Mouse (Mus musculus): ENCODE data around the gene Lsm6. TPM values are rescaled to one million over a fixed set of nuclear protein-coding genes. Genes with fewer than 3 reads are reported as not detected.
A peak's percentile ranks its signal among the peaks of the same experiment; 100 is the strongest.
"Not testable (repeated sequence)": the region's sequence is repeated elsewhere in the genome, so short reads cannot be mapped to it uniquely, and the experiment has no call there.

Lsm6 gene
- total RNA-seq (2021) = 10 to 100 TPM; 66.3 to 92.3 TPM
- long read RNA-seq, experiment 1, transcript Lsm6-204 (3 exons, 541 nt) = major isoform, 28 of 173 reads
- long read RNA-seq, experiment 1, transcript Lsm6-201 (4 exons, 2,107 nt) = minor isoform, 19 of 173 reads
- long read RNA-seq, experiment 1, transcript Lsm6-203 (5 exons, 3,792 nt) = minor isoform, 21 of 173 reads
- long read RNA-seq, experiment 1, partial matches to known transcripts = 1 of 173 reads
- long read RNA-seq, experiment 1, other reads (novel, unspliced or antisense) = 104 of 173 reads
- long read RNA-seq, experiment 2, transcript Lsm6-201 (4 exons, 2,107 nt) = minor isoform, 21 of 287 reads
- long read RNA-seq, experiment 2, transcript Lsm6-204 (3 exons, 541 nt) = major isoform, 51 of 287 reads
- long read RNA-seq, experiment 2, transcript Lsm6-203 (5 exons, 3,792 nt) = minor isoform, 36 of 287 reads
- long read RNA-seq, experiment 2, partial matches to known transcripts = 1 of 287 reads
- long read RNA-seq, experiment 2, other reads (novel, unspliced or antisense) = 178 of 287 reads

GRCm38 (mm10) chr8:78820673-78821310, at the start of gene Lsm6:
Gene Lsm6 (minus strand): TSS chr8:78821140.
- intact Hi-C loops (cut with DNase I) = loop anchor here (10.0 kb wide), 1 partner anchor 464 kb away; no protein-coding TSS in a partner anchor
- DNase-seq = peak; percentile 99

DNA sequence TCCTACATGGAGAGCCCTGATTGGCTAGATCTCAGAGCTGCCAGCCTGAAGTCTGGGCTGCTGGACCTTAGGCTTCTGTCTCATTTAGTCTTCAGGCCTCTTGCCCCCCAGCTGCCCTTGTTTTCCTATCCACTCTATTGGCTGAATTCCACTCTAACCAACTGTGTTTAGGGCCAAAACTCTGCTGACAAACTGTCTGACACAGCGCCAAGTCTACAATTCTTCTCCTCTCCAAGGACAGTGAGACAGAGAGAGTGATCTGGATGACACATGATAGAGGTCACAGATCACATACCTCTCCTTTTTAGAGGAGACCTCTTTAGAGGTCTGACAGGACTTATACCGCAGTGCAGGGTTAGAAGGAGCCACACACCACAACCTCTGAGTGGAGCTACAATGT, 46.1 kb upstream of the Lsm6 start:
- intact Hi-C loops (cut with DNase I) = no loop called here
- no peak for DNase-seq

DNA sequence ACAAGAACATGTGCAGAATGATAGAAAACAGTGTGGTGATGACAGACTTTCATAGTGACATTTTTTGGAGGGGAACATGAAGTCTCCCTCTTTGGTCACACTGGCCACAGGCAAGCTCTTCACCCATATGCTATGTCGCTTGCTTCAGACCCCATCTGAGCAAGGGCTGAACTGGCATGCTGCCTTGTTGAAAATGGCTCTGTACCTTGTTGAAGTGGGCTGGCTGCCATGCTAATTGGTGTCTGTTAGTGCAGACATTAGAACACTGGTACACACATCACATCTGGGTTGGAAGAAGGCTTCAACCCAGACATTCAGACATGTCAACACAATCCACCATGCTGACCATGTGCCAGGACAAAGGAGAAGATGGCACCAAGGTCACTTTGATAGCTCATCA, 42.1 kb upstream of the Lsm6 start:
- no peak for DNase-seq
- intact Hi-C loops (cut with DNase I) = no loop called here

GRCm38 (mm10) chr8:78862046-78862445, 41.1 kb upstream of the Lsm6 start:
- intact Hi-C loops (cut with DNase I) = no loop called here
- no peak for DNase-seq

DNA sequence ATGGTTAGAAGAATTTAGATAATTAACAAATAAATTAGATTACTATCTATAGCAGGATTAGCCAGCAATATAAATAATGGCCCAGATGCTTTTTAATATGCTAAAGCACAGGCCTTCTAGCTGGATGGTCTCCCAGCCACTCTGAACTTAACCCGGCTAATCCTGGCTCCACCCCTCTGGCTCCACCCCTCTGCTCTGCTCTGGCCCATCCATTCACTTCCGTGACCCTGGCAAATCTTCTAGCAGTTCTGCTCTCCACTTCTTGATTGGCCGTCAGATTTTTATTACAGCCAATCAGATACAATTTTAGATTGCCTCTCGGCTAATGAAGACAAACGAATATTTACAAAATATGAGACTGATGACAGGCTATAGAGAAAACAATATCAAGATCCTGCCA, 39.8 kb upstream of the Lsm6 start:
- no peak for DNase-seq
- intact Hi-C loops (cut with DNase I) = no loop called here

- DNase-seq = no peak
- intact Hi-C loops (cut with DNase I) = no loop called here
Observed at GRCm38 (mm10) chr8:78857421-78857820, 36.5 kb upstream of the Lsm6 start.

DNA sequence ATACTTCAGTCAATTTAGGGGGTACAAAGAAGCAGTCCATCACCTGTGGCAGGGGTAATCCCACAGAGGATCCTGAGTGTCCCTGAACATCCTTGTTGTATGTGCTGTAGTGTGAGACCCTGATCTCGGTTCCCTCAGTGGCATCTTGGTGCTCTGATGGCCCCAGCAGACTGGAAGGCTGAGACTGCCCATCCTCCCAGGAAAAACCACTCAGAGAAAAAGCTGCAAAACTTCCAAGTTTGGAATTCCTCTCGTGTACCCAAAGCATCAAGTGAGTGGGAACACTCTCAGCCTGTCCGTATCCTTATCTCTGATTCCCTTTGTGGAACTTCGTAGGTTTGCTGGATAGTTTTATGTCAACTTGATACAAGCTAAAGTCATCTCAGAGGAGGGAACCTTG, 31.3 kb upstream of the Lsm6 start:
- no peak for DNase-seq
- intact Hi-C loops (cut with DNase I) = no loop called here

- intact Hi-C loops (cut with DNase I) = no loop called here
- no peak for DNase-seq
Observed at GRCm38 (mm10) chr8:78847240-78847639, 26.3 kb upstream of the Lsm6 start.

DNA sequence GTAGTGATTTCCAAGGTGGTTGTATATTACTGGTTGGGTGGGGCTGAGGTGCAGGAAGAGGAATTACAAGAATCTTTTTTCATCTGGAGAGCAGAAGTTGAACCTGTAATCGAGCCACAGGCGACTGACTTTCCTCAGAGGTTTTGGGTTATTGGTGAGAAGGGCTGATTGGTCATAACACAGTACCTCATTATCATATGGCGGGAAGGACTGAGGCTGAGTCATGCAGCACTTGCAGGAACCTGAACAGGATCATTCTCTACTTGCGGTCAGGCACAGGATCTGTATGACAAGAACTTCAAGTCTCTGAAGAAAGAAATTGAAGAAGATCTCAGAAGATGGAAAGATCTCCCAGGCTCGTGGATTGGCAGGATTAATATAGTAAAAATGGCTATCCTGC, 23.6 kb upstream of the Lsm6 start:
- no peak for DNase-seq
- intact Hi-C loops (cut with DNase I) = no loop called here

DNA sequence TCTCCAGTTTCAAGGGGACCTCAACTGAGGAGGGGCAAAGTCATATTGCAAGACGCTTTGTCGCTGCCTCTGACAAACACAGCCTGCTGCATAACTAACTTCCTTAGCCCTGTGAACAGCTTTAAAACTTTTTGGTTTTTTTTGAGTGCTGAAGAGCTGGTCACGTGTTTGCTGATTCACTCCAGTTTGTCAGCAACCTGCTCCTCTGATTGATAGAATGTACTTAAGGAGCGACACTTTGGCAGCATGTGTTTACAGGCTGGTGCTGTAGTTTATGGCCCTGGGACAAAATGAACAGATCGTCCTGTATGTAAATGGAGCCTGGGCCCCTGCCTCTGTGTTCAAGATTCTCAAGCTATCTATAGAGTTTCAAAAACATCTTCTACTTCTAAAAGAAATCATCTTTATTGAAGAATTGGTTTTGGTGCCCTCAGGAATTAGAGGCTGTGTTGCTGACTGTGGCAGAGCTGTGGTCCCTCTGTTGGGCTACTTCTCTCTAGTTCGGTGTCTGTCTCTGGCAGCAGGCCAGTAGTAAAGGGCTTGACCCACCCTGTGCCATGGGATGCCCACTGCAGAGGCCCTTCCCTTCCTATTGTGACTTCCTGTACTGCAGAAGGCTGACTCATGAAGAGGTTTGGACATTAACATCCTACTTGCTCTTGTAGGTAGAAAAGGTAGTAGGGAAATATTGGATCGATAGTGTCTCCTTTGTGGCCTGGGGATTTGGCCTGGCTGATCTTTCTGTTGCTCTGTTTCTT, 17.9 kb upstream of the Lsm6 start:
- intact Hi-C loops (cut with DNase I) = no loop called here
- DNase-seq = no peak

DNA sequence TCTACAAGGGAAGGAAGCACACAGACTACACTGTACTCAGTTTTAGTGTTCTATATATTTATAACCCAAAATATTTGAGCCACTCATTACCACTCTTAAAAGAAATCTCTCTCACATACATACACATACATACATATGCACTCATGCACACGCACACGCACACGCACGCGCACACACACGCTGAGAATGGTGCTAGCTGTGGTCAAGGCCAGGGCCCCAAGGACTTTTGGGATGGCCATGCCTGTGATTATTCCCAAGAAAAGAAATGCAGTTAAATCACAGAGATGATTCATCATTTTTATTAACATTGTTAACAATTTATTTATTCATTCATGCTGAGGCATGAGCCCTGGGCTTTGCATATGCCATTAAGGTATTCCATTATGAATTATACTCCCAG, 15.2 kb upstream of the Lsm6 start:
- no peak for DNase-seq
- intact Hi-C loops (cut with DNase I) = no loop called here

GRCm38 (mm10) chr8:78828414-78828813, 7.5 kb upstream of the Lsm6 start:
- intact Hi-C loops (cut with DNase I) = loop anchor here (10.0 kb wide), 1 partner anchor 456 kb away; no protein-coding TSS in a partner anchor
- no peak for DNase-seq

DNA sequence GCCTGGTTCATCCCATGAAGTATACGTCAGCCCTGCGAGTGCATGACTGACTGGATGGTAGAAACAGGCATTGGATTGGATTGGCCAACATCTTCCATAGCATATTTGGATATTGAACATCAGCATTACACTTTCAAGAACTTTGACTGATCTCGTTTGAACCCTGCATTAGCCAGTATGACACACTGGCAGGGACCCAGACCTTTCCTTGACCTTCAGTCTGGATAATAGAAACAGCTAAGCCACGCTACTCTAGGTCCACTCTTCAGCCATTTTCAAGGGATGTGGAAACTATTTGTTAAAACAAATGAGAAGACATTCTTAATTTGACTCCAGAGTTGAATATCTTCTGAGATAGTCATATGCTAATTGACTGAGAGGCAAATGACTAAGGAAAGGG, 3.6 kb upstream of the Lsm6 start:
- no peak for DNase-seq
- intact Hi-C loops (cut with DNase I) = loop anchor here (10.0 kb wide), 1 partner anchor 460 kb away; no protein-coding TSS in a partner anchor

- DNase-seq = not testable (repeated sequence)
- intact Hi-C loops (cut with DNase I) = loop anchor here (10.0 kb wide), 1 partner anchor 465 kb away; no protein-coding TSS in a partner anchor
Observed at GRCm38 (mm10) chr8:78819973-78820372, 967 bp downstream of the Lsm6 start.

- intact Hi-C loops (cut with DNase I) = no loop called here
- no peak for DNase-seq
Observed at GRCm38 (mm10) chr8:78814743-78815142, 6.2 kb downstream of the Lsm6 start.

DNA sequence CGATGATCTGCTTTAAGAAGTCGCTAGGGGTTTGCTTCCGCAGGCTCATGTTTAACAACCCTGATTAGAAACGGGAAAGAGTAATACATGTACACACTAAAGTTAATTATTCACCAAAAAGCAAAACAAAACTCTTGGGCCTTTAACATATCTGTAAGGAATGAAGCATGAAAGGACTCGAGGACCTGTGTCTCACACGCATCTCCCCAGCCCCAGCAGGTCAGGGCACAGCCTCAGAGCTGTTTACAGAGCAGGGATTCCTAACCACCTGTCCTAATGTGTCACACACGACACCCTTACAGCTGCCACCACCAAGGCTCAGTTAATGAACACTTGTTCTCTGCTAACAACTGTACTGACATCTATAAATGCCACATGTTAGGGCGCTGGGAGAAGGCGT, 7.9 kb downstream of the Lsm6 start:
- no peak for DNase-seq
- intact Hi-C loops (cut with DNase I) = no loop called here

DNA sequence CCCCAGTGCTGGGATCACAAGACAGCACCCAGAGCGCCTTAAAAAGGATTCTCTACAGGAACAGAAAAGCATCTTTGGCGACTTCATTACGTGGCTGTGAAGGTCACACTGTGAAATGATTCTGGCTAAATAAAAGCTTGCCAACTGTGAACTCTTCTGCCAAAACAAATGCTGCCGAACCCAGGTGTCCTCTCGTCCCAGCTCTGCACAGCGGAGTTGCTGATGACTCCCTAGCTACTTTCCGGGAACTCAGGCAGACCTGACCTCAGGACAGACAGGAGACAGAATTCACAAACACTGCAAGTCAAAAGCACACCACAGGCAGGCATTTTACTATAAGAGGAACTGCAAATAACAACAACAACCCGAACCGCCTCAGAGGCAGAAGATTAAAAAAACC, 8.5 kb downstream of the Lsm6 start:
- intact Hi-C loops (cut with DNase I) = no loop called here
- DNase-seq = no peak

GRCm38 (mm10) chr8:78811748-78812147, 9.2 kb downstream of the Lsm6 start:
- intact Hi-C loops (cut with DNase I) = no loop called here
- DNase-seq = no peak

DNA sequence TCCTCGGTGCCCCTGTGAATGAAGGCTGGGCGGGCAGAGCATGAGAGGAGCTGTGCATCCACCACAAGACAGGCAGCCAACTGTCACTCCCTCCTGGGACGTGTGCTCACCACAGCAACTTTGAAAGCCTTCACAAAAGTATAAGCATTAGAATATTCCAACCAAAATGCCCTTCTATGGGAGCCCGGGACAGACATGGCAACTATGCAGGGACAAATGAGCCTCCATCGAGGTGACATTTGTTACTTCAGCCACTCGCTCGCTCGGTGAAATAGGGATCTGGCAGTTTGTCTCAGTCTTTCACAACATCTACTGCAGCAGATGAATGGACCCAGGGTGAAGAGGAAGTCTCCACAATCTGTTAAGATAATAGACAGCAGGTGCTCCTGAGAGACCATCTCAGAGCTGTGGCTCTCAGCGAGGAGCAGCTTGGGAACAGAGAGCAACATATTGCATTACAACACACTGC, 10.7 kb downstream of the Lsm6 start:
- intact Hi-C loops (cut with DNase I) = no loop called here
- no peak for DNase-seq

DNA sequence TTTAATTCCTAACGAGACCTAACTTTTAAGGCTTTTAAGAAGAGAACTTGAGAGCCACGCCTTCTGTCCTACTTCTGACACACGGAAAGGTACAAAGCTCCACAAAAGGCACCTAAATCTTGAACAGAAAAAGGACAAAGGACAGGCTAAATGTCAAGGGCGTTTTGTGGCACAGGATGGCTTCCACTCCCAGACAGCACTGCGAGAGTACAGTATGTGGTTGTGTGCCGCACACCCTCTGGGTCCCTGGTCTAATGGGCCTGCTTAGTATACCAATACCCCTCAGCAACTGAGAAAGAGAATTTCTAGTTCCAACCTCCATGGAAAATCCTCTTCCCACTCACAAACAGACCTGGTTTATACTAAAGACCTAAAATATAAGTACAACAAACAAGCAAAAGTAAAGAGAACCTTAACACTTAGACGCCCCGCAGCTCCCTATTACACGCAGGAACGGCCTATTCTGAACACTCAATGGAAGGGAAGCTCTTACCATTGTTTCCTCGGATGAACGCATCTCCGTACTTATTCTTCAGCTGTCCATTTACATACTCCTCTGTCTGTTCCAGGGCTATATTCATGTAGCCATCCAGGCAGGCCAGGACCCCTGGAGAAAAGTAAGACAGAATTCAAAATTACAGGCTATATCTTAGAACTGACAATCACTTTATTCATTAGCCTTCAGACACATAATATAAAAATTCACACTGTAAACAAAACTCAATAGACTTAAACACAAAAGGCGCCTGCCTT, 11.3 kb downstream of the Lsm6 start:
- intact Hi-C loops (cut with DNase I) = no loop called here
- no peak for DNase-seq
